Mouse (Mus musculus): ENCODE measurements at regions not wholly inside any gene's neighbourhood (a gene's known extent, or its start where the extent isn't known, plus 50 kb on each side); places are given as distances from the start of the nearest gene placed in this dataset.

DNA sequence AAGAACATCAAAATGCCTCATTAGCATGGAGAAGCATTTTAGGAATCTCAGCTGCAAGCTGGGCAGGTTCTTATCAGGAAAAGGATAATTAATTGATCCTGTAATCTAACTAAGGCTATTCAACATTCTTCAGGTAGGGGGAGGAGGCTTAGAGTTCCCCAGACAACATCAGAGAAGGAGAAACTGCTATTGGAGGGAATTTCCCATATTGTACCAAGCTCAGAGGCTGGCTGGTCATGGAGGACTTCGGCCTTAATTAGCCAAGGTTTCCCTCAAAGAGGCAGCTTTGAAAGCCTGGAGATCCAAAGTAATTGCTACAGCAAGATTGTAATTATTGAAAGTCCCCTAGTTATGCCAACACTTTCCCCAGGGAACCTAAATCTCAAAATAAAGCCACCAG lies 156.6 kb upstream of the St6gal2 start:
- no peak for ATAC-seq (ENCODE audit: low read depth)
- Histone ChIP-seq H3K9me3 (ENCODE audit: control insufficient read depth, low read length) (no peaks in the 10 kb centered on the region), H3K9ac (ENCODE audit: low read depth, low read length) (no peak overlapping the region), H3K27ac (replicated peaks; ENCODE audit: low read depth, low read length) (no peak overlapping the region), H3K4me1 (ENCODE audit: control insufficient read depth, insufficient read depth, low read length) (no peaks in the 10 kb centered on the region), H3K27me3 (replicated peaks; ENCODE audit: control insufficient read depth, insufficient read depth, low read length) (no peaks in the 10 kb centered on the region), H3K4me2 (ENCODE audit: low read depth, low read length) (no peak overlapping the region), H3K36me3 (ENCODE audit: control insufficient read depth, insufficient read depth, low read length) (no peaks in the 10 kb centered on the region), H3K4me3 (ENCODE audit: low read depth, low read length) (no peak overlapping the region)
- no peak for DNase-seq (ENCODE audit: low spot score)
- 75% methylated on average over 1 of the region's 1 CpGs for WGBS

- DNase-seq (ENCODE audit: low spot score) (no peak), ATAC-seq (ENCODE audit: low read depth) (no peak)
- Histone ChIP-seq H3K4me2 (ENCODE audit: low read depth, low read length) (no peak overlapping the region), H3K9me3 (ENCODE audit: control insufficient read depth, low read length) (no peaks in the 10 kb centered on the region), H3K4me3 (ENCODE audit: low read depth, low read length) (no peak overlapping the region), H3K36me3 (ENCODE audit: control insufficient read depth, insufficient read depth, low read length) (no peaks in the 10 kb centered on the region), H3K27ac (replicated peaks; ENCODE audit: low read depth, low read length) (no peak overlapping the region), H3K4me1 (ENCODE audit: control insufficient read depth, insufficient read depth, low read length) (no peaks in the 10 kb centered on the region), H3K9ac (ENCODE audit: low read depth, low read length) (no peak overlapping the region), H3K27me3 (replicated peaks; ENCODE audit: control insufficient read depth, insufficient read depth, low read length) (no peaks in the 10 kb centered on the region)
- WGBS = 87% methylated on average over 2 of the region's 2 CpGs
Observed at GRCm38 (mm10) chr17:55292656-55293055, 152.5 kb upstream of the St6gal2 start.

- Histone ChIP-seq H3K4me1 (ENCODE audit: control insufficient read depth, insufficient read depth, low read length) (no peaks in the 10 kb centered on the region), H3K9ac (ENCODE audit: low read depth, low read length) (no peak overlapping the region), H3K4me3 (ENCODE audit: low read depth, low read length) (no peak overlapping the region), H3K36me3 (ENCODE audit: control insufficient read depth, insufficient read depth, low read length) (no peaks in the 10 kb centered on the region), H3K27ac (replicated peaks; ENCODE audit: low read depth, low read length) (no peak overlapping the region), H3K27me3 (replicated peaks; ENCODE audit: control insufficient read depth, insufficient read depth, low read length) (no peaks in the 10 kb centered on the region), H3K9me3 (ENCODE audit: control insufficient read depth, low read length) (no peaks in the 10 kb centered on the region), H3K4me2 (ENCODE audit: low read depth, low read length) (no peak overlapping the region)
- DNase-seq (ENCODE audit: low spot score) = no peak
- ATAC-seq (ENCODE audit: low read depth) = no peak
- 86% methylated on average over 2 of the region's 2 CpGs for WGBS
Observed at GRCm38 (mm10) chr17:55296701-55297100, 148.5 kb upstream of the St6gal2 start.

DNA sequence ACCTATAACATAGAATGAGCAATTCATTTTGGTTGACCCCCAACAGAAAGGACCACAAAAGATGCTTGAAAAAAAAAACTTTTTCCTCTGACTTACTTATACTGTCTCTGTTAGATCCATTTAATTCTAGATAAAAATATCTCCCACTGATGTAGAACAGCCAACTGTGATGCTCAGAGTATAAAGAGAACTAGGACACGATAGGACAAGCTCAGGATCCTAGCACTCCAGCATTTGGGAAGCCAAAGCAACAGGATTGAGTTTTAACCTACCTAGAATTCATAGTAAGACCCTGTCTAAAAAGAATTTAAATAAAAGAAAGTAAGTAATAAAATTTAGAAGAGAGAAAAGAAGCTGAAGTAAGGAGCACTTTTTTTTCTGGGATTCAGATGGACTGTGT lies 146.3 kb upstream of the St6gal2 start:
- Histone ChIP-seq H3K27me3 (replicated peaks; ENCODE audit: control insufficient read depth, insufficient read depth, low read length) (no peaks in the 10 kb centered on the region), H3K36me3 (ENCODE audit: control insufficient read depth, insufficient read depth, low read length) (no peaks in the 10 kb centered on the region), H3K4me1 (ENCODE audit: control insufficient read depth, insufficient read depth, low read length) (no peaks in the 10 kb centered on the region), H3K4me2 (ENCODE audit: low read depth, low read length) (no peak overlapping the region), H3K9me3 (ENCODE audit: control insufficient read depth, low read length) (no peaks in the 10 kb centered on the region), H3K9ac (ENCODE audit: low read depth, low read length) (no peak overlapping the region), H3K27ac (replicated peaks; ENCODE audit: low read depth, low read length) (no peak overlapping the region), H3K4me3 (ENCODE audit: low read depth, low read length) (no peak overlapping the region)
- ATAC-seq (ENCODE audit: low read depth) (no peak), DNase-seq (ENCODE audit: low spot score) (no peak)
- WGBS = 78% methylated on average over 1 of the region's 1 CpGs

GRCm38 (mm10) chr17:55320959-55321358 lies 124.2 kb upstream of the St6gal2 start:
- 97% methylated on average over 1 of the region's 1 CpGs for WGBS
- Histone ChIP-seq H3K27me3 (replicated peaks; ENCODE audit: control insufficient read depth, insufficient read depth, low read length) (no peaks in the 10 kb centered on the region), H3K9me3 (ENCODE audit: control insufficient read depth, low read length) (no peaks in the 10 kb centered on the region), H3K4me2 (ENCODE audit: low read depth, low read length) (no peak overlapping the region), H3K4me3 (ENCODE audit: low read depth, low read length) (no peak overlapping the region), H3K4me1 (ENCODE audit: control insufficient read depth, insufficient read depth, low read length) (no peaks in the 10 kb centered on the region), H3K36me3 (ENCODE audit: control insufficient read depth, insufficient read depth, low read length) (no peaks in the 10 kb centered on the region), H3K9ac (ENCODE audit: low read depth, low read length) (no peak overlapping the region), H3K27ac (replicated peaks; ENCODE audit: low read depth, low read length) (no peak overlapping the region)
- ATAC-seq (ENCODE audit: low read depth) (no peak), DNase-seq (ENCODE audit: low spot score) (no peak)

GRCm38 (mm10) chr17:55359305-55359704 lies 85.9 kb upstream of the St6gal2 start:
- no peaks in the 10 kb centered on the region for H3K27me3 ChIP-seq (replicated peaks; ENCODE audit: control insufficient read depth, insufficient read depth, low read length)
- WGBS = 80% methylated on average over 6 of the region's 6 CpGs
- H3K4me2 ChIP-seq (ENCODE audit: low read depth, low read length) = no peak overlapping the region
- DNase-seq (ENCODE audit: low spot score) = no peak
- no peaks in the 10 kb centered on the region for H3K36me3 ChIP-seq (ENCODE audit: control insufficient read depth, insufficient read depth, low read length)
- no peaks in the 10 kb centered on the region for H3K9me3 ChIP-seq (ENCODE audit: control insufficient read depth, low read length)
- H3K4me3 ChIP-seq (ENCODE audit: low read depth, low read length) = no peak overlapping the region
- ATAC-seq (ENCODE audit: low read depth) = no peak
- H3K9ac ChIP-seq (ENCODE audit: low read depth, low read length) = no peak overlapping the region
- no peaks in the 10 kb centered on the region for H3K4me1 ChIP-seq (ENCODE audit: control insufficient read depth, insufficient read depth, low read length)
- no peak overlapping the region for H3K27ac ChIP-seq (replicated peaks; ENCODE audit: low read depth, low read length)

GRCm38 (mm10) chr17:55367064-55367463 lies 78.1 kb upstream of the St6gal2 start:
- Histone ChIP-seq H3K4me2 (ENCODE audit: low read depth, low read length) (no peak overlapping the region), H3K27me3 (replicated peaks; ENCODE audit: control insufficient read depth, insufficient read depth, low read length) (no peaks in the 10 kb centered on the region), H3K4me3 (ENCODE audit: low read depth, low read length) (no peak overlapping the region), H3K36me3 (ENCODE audit: control insufficient read depth, insufficient read depth, low read length) (no peaks in the 10 kb centered on the region), H3K27ac (replicated peaks; ENCODE audit: low read depth, low read length) (no peak overlapping the region; the same call in 1 of the 2 replicates), H3K9me3 (ENCODE audit: control insufficient read depth, low read length) (no peaks in the 10 kb centered on the region), H3K4me1 (ENCODE audit: control insufficient read depth, insufficient read depth, low read length) (peaks cover 3% of the 10 kb centered on the region; the same call in 1 of the 2 replicates), H3K9ac (ENCODE audit: low read depth, low read length) (no peak overlapping the region)
- peak; percentile 68 for ATAC-seq (ENCODE audit: low read depth)
- peak; percentile 88 for DNase-seq (ENCODE audit: low spot score)
- WGBS = 32% methylated on average over 1 of the region's 1 CpGs

DNA sequence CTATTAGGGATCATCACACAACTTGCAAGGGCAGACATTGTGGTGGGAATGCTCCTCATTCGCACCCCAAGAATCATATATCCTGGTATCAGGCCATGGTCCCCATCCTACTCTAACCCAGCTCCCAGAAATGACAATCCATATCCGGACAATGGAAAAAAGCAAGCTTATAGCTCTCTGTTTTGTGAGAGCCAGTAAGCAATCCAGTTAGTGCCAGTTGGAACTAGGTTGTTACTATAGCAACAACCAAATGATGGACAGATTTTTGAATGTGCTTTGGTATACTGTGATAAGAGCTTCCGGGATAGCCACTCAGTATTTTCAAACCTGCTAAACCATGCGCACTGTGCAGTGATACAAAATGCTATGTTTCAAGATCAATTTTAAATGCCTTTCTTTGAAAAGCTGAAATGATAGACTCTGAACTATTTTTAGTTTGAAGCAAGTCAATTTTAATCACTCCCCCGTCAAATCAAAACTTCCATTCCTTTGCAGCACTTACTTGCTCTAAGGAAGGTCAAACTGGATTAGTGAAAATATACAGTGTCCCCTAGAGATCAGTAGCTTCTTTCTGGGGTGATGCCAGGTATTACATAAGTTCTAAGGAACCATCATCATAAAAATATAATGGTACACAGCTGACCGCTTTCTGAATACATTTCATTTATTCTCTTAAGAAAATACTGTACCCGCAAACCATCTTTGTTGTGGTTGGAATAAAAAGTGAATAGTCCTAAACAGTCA lies 77.5 kb upstream of the St6gal2 start:
- no peak overlapping the region for H3K4me3 ChIP-seq (ENCODE audit: low read depth, low read length)
- H3K4me2 ChIP-seq (ENCODE audit: low read depth, low read length) = no peak overlapping the region
- H3K4me1 ChIP-seq (ENCODE audit: control insufficient read depth, insufficient read depth, low read length) = peaks cover 3% of the 10 kb centered on the region; the same call in 1 of the 2 replicates
- H3K9ac ChIP-seq (ENCODE audit: low read depth, low read length) = no peak overlapping the region
- WGBS = 50% methylated on average over 7 of the region's 7 CpGs
- peak; percentile 48 for DNase-seq (ENCODE audit: low spot score)
- H3K27ac ChIP-seq (replicated peaks; ENCODE audit: low read depth, low read length) = no peak overlapping the region; the same call in 1 of the 2 replicates
- no peaks in the 10 kb centered on the region for H3K9me3 ChIP-seq (ENCODE audit: control insufficient read depth, low read length)
- no peaks in the 10 kb centered on the region for H3K27me3 ChIP-seq (replicated peaks; ENCODE audit: control insufficient read depth, insufficient read depth, low read length)
- peak; percentile 37; the same call in 1 of the 2 replicates for ATAC-seq (ENCODE audit: low read depth)
- H3K36me3 ChIP-seq (ENCODE audit: control insufficient read depth, insufficient read depth, low read length) = no peaks in the 10 kb centered on the region
